Mouse (Mus musculus) lung, postnatal 36 days (tissue): Measurements from ENCODE around the gene Zfp384.
"Not testable (repeated sequence)": the region's sequence is repeated elsewhere in the genome, so short reads cannot be mapped to it uniquely, and the experiment has no call there.

Experiments used
- DNase-seq: peaks from one replicate; pipeline ENCODE4 v3.0.0; 2022; ENCODE audit warnings: mixed read lengths

Zfp384 gene

DNA sequence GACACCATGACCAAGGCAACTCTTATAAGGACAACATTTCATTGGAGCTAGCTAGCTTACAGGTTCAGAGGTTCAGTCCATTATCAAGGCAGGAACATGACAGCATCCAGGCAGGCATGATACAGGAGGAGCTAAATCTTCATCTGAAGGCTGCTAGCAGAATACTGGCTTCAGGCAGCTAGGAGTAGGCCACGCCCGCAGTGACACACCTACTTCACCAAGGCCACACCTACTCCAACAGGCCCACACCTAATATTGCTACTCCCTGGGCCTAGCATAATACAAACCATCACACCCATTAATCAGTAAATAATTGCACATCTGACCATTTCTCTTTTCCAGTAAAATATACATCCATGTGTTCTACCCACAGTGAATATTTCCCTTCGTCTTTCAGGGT, 8.7 kb downstream of the Zfp384 start:
- DNase-seq = peak; percentile 13

DNA sequence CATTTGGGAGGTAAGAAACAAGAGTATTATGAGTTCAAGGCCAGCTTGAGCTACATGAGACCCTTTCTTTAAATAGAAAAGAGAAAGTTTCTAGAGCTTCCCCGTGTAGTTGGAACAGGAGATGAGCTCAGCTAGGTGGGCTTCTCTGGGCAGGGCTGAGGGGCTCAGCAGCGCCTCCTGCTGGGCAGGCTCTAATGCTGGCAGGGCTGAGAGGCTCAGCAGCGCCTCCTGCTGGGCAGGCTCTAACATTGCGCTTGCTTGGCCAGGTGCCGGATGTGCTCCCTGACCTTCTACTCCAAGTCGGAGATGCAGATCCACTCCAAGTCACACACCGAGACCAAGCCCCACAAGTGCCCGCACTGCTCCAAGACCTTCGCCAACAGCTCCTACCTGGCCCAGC, 21.6 kb downstream of the Zfp384 start:
- DNase-seq = peak; percentile 56

DNA sequence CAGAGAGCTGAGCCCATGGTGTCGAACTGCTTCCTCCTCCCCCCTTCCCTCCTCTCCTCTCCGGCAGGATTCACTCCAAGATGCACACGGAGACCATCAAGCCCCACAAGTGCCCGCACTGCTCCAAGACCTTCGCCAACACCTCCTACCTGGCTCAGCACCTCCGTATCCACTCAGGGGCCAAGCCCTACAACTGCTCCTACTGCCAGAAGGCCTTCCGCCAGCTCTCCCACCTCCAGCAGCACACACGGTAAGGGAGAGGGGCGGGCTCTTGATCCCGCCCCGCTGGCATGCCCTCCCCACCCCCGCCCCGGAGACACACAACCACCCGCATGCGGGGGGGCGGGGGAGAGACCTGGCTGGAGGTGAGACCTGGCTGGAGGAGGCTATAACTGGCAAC, 22.7 kb downstream of the Zfp384 start:
- DNase-seq = no peak

DNA sequence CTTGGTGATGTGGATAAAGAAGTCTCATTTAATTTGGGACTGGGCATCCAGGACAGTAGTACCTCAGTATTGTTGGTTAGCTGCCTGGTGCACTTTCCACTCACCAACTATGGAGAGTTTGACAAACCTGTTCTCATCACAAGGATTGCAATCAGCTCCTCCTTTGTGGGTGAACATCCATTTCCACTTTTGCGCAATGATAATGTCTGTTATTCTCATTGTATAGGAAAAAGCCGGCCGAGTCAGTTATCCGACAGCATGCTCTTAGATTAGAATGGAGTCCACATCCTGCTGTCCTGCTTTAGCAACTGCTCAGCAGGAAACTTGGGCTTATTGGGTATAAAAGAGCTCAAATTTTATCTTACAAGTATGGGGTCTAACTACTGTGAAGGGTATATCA, 29.7 kb downstream of the Zfp384 start:
- no peak for DNase-seq

DNA sequence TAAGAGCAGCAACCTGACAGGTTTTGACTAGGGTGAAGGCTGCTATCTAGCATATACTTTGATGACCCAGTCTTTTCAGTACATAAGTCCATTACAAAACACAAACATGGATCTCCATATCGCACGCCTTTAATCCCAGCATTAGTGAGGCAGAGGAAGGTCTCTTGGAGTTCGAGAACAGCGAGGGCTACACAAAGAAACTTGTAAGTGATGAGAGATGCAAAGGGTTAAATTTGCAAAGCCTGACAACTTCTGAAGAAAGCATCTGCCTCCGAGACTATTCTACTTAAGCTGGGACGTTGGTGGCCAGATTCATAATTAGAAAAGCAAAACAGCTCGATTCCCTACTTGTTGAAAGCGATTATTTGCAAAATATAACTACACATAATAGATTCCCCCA, 30.2 kb downstream of the Zfp384 start:
- no peak for DNase-seq

DNA sequence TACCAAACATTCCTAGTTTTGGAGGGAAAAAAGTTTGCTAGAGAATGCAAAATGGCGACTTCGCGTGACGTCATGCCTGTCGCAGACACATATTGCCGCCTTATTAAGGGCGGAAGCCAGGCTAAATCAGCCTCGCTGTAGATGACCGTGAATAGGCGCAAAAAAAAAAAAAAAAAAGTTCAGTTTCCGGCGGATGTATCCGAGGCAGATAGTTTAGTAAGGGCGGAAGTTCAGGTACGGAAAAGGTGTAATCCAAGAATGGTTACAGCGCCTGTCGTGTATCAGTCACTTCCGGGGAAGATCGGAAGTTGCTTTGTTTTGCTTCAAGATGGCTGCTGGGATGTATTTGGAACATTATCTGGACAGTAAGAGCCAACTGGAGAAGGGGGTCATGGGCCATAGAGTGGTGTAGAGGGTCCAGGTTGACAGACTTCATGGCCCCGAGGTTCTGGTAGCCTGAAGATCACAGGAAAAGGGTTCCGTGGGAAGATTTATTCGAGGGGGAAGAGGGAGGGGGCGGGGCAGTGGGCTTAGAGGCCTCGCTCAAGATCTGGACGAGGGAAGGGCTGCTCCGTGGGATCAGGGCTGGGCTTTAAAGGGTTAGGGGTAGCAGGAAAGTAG, 30.7 kb downstream of the Zfp384 start, which contains the start of gene Ing4:
Gene Ing4 (plus strand): TSS at position 228 of the 621 bp plus-strand sequence.
- DNase-seq = peak; percentile 98

DNA sequence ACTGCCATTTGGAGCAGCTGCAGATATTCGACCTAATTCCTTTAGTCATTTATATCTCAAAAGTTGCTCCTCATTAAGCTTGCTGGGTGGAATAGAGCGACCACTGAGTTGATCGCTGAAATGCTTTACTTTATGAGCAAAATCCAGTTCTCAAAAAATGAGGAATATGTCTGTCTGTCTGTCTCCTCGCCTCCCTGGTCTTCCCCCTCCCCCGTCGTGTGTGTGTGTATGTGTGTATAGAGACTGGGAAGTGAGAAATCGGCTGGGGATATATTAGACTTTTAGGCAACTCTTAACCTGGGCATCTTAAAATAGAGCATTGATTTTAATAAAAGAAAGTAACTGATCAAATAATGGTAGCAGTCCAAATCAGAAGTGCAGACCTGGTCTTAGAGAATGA, 31.3 kb downstream of the Zfp384 start:
- DNase-seq = no peak

DNA sequence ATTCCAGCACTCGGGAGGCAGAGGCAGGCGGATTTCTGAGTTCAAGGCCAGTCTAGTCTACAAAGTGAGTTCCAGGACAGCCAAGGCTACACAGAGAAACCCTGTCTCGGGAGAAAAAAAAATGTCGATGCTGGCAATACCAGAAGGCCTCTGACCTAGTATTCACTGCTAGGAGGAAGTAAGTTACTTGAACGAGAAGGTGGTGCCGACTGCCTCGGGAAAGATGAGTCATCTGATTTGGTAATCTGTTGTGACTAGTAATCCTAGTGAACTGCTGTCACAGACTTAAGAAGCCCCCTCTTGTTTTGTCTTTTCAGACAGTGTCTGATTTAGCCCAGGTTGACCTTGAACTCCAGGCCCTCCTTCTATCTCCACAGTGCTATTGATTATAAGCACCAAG, 32.1 kb downstream of the Zfp384 start:
- peak; percentile 39 for DNase-seq

DNA sequence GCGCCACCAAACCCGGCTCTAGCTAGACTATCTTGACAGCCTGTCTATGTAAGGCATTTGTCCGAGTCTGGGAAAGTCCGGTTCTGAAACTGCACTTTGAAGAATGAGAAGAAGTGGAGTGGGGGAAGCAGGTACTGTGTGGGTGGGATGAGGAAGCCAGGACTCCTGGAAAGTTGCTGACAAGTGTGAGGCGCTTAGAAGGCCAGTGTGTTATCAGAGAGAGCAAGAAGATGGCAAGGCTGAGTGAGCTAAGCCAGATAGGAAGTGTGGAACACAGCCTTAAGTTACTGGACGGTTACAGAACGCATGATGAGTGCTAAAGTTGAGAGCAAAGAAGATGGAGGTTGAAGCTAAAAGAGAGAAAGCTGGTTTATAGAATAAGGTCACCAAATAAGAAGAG, 33.1 kb downstream of the Zfp384 start:
- peak; percentile 33 for DNase-seq

DNA sequence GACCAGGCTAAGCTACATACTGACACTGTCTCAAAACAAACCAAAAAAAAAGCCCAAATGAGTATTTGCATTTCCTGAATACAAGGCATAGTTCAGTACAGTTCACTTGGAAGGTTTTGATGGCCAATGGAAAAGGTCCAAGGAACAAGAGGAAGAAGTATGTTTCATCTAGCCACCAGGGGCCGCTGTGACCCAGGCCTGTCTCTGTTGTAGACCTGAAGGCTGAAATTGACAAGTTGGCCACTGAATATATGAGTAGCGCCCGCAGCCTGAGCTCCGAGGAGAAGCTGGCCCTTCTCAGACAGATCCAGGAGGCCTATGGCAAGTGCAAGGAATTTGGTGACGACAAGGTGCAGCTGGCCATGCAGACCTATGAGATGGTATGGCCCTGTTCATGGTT, 37.7 kb downstream of the Zfp384 start:
- DNase-seq = peak; percentile 86

DNA sequence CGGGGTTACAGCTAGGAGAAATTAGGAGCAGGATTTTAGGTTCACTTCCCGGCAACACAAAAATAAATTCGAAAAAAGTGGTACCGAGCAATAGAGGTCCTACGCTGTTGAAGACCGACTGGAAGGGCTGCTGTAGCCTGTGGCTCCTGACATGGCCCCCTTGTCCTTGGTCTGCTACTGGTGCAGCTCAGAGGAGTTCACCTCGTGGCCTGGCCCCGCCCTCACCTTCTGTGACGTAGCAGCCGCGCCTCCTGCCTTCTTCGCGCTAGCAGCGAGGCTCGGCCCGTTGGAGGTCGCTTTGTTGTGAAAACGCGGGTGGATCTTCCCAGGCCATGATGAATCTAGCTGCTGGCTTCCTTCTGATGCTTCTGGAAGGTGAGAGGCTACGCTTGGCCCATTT, 40.7 kb downstream of the Zfp384 start, which contains the start of gene Acrbp:
Gene Acrbp (plus strand): TSS at position 12 of the 400 bp plus-strand sequence.
- DNase-seq = no peak

DNA sequence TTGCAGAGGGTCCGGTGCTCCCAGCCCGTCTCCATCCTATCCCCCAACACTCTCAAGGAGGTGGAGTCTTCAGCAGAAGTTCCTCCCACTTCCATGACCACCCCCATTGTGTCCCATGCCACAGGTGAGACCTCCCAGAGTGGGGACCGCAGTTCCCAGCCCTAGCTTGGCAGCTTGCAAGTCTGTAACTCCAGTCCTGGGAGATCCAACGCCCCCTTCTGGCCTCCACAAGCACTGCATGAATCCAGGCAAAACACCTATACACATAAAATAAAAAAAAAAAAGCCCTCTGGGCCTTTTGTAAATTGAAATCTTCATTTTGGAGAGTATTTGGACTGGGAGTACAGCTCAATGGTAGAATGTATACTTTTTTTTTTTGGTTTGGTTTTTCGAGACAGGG, 42.3 kb downstream of the Zfp384 start:
- DNase-seq = no peak

DNA sequence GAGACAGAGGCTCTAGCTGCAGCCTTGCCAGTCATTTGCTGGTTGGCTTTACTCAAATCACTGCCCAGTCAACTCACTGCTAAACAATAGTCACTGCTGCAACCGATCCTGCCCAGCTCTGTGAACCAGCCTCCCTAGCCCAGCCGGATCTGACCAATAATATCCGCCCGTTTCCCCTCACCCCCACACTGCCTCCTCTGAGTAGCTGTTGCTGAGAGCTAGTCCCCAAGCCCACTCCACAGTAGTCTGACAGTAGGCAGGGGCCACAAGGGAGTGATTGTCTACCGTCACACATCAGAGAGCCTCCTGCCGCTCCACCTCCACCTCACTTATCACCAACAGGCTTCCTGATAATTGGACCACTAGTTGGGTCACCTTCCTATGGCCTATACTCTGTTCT, 52.5 kb downstream of the Zfp384 start:
- no peak for DNase-seq

DNA sequence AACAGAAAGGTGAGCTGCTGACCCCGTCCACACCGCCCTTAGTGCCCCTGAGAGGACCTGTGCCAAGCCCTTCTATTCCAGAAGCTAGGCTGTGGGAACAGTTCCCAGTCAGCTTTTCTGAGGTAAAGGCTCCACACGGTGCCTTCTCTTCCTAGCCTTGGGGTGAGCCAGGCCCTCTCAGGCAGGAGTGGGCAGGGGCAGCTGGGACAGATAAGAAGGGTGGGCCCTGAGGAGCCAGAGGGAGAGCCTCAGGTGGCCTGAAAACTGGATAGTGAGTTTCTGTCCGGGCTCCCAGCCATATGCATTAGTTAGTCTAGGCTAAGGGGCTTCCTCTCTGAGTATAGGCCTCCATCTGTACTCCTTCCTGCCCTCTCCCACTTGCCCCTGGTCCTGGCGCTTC, 53.6 kb downstream of the Zfp384 start:
- DNase-seq = no peak

DNA sequence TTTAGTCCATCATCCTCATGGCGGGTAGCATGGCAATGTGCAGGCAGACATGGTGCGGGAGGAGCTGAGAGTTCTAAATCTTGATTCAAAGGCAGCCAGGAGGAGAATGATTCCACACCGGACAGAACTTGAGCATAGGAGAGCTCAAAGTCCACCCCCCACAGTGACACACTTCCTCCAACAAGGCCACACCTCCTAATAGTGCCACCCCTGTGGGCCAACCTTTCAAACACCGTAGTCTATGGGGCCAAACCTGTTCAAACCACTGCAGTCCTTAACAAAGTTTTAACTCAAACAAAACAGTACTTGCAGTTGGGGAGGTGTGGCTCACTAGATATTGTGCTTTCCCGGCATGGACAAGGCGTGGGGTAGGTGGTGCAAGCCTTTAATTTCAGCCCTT, 55.0 kb downstream of the Zfp384 start:
- no peak for DNase-seq

DNA sequence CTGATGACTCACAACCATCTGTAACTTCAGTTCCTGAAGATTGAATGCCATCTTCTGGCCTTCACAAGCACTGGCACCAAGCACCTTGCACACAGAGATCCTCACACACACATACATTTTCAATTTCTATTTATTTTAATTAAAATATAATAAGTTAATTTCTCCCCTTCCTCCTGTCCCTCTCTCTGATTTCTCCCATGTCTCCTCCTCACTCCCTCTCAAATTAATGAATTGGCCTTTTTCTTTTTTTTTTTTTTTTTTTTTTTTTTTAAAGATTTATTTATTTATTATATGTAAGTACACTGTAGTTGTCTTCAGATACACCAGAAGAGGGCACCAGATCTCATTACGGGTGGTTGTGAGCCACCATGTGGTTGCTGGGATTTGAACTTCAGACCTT, 56.3 kb downstream of the Zfp384 start:
- not testable (repeated sequence) for DNase-seq

DNA sequence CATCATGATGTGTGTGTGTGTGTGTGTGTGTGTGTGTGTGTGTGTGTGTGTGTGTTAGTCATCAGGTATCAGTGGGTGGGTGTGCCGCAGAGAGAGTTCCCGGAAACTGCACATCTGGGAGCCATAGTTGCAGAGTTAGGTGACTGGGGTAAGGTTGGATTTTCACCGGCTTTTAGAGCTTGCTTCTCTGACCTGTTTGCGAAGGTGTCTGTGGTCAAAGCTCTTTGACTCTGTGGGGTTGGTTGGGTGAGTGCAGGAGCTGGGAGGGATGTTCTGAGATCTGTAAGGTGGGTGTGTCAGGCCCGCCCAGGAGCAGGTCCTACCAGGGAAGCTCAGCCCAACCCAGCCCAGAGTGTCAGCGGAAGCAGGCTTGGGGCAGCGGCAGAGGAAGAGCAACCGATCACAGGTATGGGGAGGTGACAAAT, 58.6 kb downstream of the Zfp384 start, which contains the start of gene Lpar5:
Gene Lpar5 (plus strand): TSS at position 350 of the 425 bp plus-strand sequence.
- no peak for DNase-seq

DNA sequence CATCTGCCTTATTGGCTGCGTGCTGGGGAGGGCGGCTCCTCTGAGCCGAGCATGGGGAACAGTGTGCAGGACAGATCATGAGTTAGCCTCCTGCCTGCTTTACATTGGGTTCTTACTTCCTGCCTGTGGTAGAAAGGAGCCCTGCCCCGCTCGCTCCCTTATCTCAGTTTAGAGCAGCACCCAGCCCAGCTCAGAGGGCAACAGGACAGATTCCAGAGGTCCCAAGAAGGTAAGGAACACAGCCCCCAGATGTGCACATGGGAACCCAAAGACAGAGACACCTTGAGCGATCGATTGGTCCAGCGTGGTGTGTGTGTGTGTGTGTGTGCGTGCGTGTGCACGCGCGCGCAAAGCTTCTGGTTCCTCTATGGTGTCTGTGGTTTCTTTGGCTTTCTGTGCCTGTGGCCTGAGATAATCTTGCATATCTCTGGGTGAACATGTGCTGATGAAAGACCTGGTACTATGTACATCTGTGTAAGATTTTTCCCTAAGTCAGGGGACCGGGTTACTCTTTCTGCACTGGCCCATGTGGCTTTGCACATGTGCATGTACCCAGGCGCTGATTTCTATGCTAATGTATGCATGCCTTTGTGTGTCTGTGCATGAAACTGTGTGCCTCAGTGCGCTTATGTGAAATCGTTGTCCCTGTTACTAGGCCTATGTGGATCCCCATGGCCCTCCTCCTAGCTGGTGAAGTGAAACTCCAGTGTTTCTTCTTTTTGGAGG, 62.4 kb downstream of the Zfp384 start:
- DNase-seq = peak; percentile 48

DNA sequence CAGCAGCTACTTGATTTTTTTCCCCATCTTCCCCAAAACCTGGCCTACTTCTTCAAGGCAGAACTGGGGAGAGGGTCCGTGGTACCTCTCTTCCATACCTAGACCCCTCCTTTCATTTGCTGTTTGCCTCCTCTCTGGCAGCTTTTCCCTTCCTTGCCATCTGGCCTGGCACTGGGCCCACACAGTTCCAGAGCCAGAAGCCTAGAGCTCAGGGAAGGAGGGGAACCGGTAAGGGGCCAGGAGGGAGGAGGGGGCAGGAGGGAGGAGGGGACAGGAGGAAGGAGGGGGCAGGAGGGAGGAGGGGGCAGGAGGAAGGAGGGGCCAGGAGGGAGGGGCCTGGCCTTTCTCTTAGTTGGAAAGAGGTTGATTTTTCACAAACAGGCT, 62.9 kb downstream of the Zfp384 start:
- DNase-seq = no peak

DNA sequence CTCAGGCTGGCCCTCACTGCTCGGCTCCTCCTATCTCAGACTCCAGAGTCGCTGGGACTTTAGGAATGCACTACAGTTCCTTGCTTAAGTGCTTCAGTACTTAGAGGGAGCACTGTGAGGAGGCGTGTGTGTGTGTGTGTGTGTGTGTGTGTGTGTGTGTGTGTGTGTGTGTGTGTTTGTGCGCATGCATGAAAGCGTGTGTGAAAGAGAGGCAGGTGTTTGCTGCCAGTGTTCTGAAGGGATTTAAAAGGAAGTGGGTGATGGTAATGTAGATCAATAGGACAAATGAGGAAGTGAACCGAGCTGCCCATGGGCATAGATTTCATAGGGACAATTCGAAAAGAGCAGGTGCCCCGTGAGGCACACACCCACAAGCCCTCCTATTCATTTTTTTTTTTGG, 64.9 kb downstream of the Zfp384 start:
- no peak for DNase-seq

DNA sequence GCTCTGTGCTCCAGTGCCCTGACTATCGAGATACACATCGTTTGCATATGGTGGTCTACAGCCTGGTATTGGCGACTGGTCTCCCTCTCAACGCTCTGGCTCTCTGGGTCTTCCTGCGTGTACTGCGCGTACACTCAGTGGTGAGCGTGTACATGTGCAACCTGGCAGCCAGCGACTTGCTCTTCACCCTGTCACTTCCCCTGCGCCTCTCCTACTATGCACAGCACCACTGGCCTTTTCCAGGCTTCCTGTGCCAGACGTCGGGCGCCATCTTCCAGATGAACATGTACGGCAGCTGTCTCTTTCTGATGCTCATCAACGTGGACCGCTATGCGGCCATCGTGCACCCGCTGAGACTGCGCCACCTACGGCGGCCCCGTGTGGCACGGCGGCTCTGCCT, 72.4 kb downstream of the Zfp384 start:
- DNase-seq = no peak

DNA sequence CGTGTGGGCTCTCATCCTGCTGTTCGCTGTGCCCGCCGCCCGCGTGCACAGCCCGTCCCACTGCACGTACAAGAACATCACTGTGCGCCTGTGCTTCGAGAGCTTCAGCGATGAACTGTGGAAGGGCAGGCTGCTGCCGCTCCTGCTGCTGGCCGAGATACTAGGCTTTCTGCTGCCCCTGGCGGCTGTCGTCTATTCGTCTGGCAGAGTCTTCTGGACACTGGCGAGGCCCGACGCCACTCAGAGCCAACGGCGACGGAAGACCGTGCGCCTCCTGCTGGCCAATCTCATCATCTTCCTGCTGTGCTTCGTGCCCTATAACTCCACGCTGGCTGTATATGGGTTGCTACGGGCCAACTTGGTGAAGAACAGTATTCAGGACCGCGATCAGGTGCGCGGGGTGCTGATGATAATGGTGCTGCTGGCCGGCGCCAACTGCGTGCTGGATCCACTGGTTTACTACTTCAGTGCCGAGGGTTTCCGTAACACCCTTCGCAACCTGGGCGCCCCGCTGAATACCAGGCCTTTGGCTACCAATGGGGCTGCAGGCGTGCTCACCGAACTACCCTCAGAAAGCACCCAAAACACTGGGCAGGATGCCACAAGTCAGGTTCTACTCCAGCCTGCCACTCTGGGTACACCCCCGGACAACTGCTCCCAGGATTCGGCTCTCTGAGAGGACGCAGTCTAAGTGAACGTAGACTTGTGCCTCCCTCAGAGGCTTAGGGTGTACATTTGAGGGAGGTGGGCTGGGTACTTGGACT, 73.0 kb downstream of the Zfp384 start:
- DNase-seq = peak; percentile 95

DNA sequence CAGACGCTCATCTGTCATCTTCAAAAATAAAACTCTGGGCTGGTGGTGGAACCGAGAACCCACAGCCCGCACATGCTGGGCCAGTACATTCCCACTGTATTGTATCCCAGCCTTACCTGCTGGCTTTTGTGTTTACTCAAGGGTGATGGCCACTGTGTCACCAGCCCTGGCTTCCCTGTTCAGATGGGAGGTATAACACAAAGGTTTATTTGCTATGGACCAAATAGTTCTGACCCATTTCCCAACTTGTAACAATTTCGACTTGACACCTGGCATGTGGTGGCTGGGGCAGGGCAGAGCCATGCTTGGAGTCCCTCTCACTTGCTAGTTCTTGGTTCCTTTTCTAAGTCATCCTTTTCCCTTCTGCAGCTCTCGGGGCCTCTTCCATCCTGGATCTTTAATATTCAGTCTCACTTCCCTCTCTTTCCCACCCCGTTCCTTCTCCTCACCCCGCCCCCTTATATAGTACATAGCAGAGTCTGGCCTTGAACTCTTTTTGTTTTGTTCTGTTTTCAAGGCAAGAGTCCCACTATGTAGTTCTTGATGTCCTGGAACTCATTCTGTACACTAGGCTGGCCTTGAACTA, 73.9 kb downstream of the Zfp384 start:
- DNase-seq = no peak
